Mouse (Mus musculus) C2C12 (cell line): ENCODE measurements around the gene Snrk. TPM values are rescaled to one million over a fixed set of nuclear protein-coding genes. Genes with fewer than 3 reads are reported as not detected.

Experiments
- H3K27me3 ChIP-seq: one replicate; pipeline ENCODE4 v1.6.1; 2011; ENCODE audit not compliant: control insufficient read depth, insufficient read depth, insufficient read length
- H3K36me3 ChIP-seq: one replicate; pipeline ENCODE4 v1.6.1; 2011; ENCODE audit not compliant: control insufficient read depth, insufficient read depth
- H3K4me3 ChIP-seq: one replicate; pipeline ENCODE4 v1.5.1; 2011; ENCODE audit warnings: mild to moderate bottlenecking, control low read depth; ENCODE audit not compliant: poor library complexity, insufficient read depth, severe bottlenecking
- H3K79me2 ChIP-seq: one replicate; pipeline ENCODE4 v1.6.1; 2011; ENCODE audit not compliant: control insufficient read depth, insufficient read depth
- H3K79me3 ChIP-seq: one replicate; pipeline ENCODE4 v1.6.1; 2011; ENCODE audit warnings: low read depth, control low read depth
- H3ac ChIP-seq: one replicate; pipeline ENCODE3; 2011; ENCODE audit warnings: low read depth; ENCODE audit not compliant: control insufficient read depth, insufficient read length
- CEBPB ChIP-seq: IDR thresholded peaks from one replicate; pipeline ENCODE4 v1.6.1; 2011; ENCODE audit warnings: low read depth, mild to moderate bottlenecking, control low read depth, moderate library complexity
- CTCF ChIP-seq: IDR thresholded peaks from one replicate; pipeline ENCODE4 v1.5.1; 2011; ENCODE audit not compliant: control insufficient read depth, insufficient read depth, insufficient read length
- FOSL1 ChIP-seq: IDR thresholded peaks from one replicate; pipeline ENCODE4 v1.8.0; 2011; ENCODE audit warnings: mild to moderate bottlenecking, low read length; ENCODE audit not compliant: poor library complexity, insufficient read depth, severe bottlenecking
- MAX ChIP-seq: IDR thresholded peaks from one replicate; pipeline ENCODE4 v1.6.1; 2011; ENCODE audit warnings: mild to moderate bottlenecking, control low read depth
- MYOD1 ChIP-seq: IDR thresholded peaks from one replicate; pipeline ENCODE4 v1.6.1; 2011; ENCODE audit warnings: low read depth; ENCODE audit not compliant: control insufficient read depth, insufficient read length
- MYOG ChIP-seq: IDR thresholded peaks from one replicate; pipeline ENCODE4 v1.6.1; 2011; ENCODE audit not compliant: control insufficient read depth, insufficient read length; ENCODE audit errors: extremely low read depth
- USF1 ChIP-seq: IDR thresholded peaks from one replicate; pipeline ENCODE4 v1.6.1; 2011; ENCODE audit warnings: low read depth, mild to moderate bottlenecking, control low read depth, moderate library complexity
- polyA plus RNA-seq: library from polyadenylated mRNA; unstranded; fragments of >200 nt; fragmentation: generic; extraction: Trizol; gene quantifications from one replicate; pipeline ENCODE4 v1.2.1, GENCODE M21; 2012; ENCODE audit warnings: missing spikeins

Snrk gene
- polyA plus RNA-seq, 1 experiment, result 9.8 TPM

GRCm38 (mm10) chr9:122083698-122084097 lies 33.4 kb upstream of the Snrk start:
- no peak overlapping the region for H3K4me3 ChIP-seq
- H3K79me3 ChIP-seq, result no peaks in the 10 kb centered on the region
- TF ChIP-seq MYOD1 (no peak), USF1 (no peak), CTCF (no peak), MYOG (no peak), CEBPB (no peak), MAX (no peak), FOSL1 (no peak)
- peaks cover 15% of the 10 kb centered on the region for H3K27me3 ChIP-seq
- H3ac ChIP-seq, result no peak overlapping the region
- H3K79me2 ChIP-seq, result no peaks in the 10 kb centered on the region
- no peaks in the 10 kb centered on the region for H3K36me3 ChIP-seq

- H3ac ChIP-seq, result no peak overlapping the region
- no peaks in the 10 kb centered on the region for H3K79me3 ChIP-seq
- TF ChIP-seq FOSL1 (no peak), MAX (no peak), CEBPB (no peak), MYOD1 (no peak), CTCF (no peak), USF1 (no peak), MYOG (no peak)
- no peaks in the 10 kb centered on the region for H3K79me2 ChIP-seq
- H3K4me3 ChIP-seq, result no peak overlapping the region
- no peaks in the 10 kb centered on the region for H3K36me3 ChIP-seq
- peaks cover 19% of the 10 kb centered on the region for H3K27me3 ChIP-seq
These were observed 32.9 kb upstream of the Snrk start for GRCm38 (mm10) chr9:122084175-122084574.

GRCm38 (mm10) chr9:122084636-122085035 lies 32.4 kb upstream of the Snrk start:
- TF ChIP-seq CEBPB (no peak), MAX (no peak), USF1 (no peak), MYOD1 (no peak)
- no peaks in the 10 kb centered on the region for H3K79me2 ChIP-seq
- H3ac ChIP-seq, result no peak overlapping the region
- peaks cover 22% of the 10 kb centered on the region for H3K27me3 ChIP-seq
- H3K79me3 ChIP-seq, result no peaks in the 10 kb centered on the region
- no peak overlapping the region for H3K4me3 ChIP-seq
- no peaks in the 10 kb centered on the region for H3K36me3 ChIP-seq

GRCm38 (mm10) chr9:122085055-122085454 lies 32.0 kb upstream of the Snrk start:
- TF ChIP-seq MAX, result no peak
- Histone ChIP-seq H3K27me3 (peaks cover 22% of the 10 kb centered on the region), H3K79me3 (no peaks in the 10 kb centered on the region), H3ac (no peak overlapping the region), H3K79me2 (no peaks in the 10 kb centered on the region), H3K36me3 (no peaks in the 10 kb centered on the region), H3K4me3 (no peak overlapping the region)

GRCm38 (mm10) chr9:122085550-122086205 lies 31.4 kb upstream of the Snrk start:
- no peaks in the 10 kb centered on the region for H3K79me2 ChIP-seq
- H3K79me3 ChIP-seq, result no peaks in the 10 kb centered on the region
- TF ChIP-seq MYOG (no peak), USF1 (no peak), FOSL1 (no peak), CTCF (no peak)
- H3K4me3 ChIP-seq, result no peak overlapping the region
- no peaks in the 10 kb centered on the region for H3K36me3 ChIP-seq
- no peak overlapping the region for H3ac ChIP-seq
- H3K27me3 ChIP-seq, result peaks cover 22% of the 10 kb centered on the region

GRCm38 (mm10) chr9:122087086-122087485 lies 30.0 kb upstream of the Snrk start:
- H3K27me3 ChIP-seq, result peaks cover 33% of the 10 kb centered on the region
- no peak overlapping the region for H3ac ChIP-seq
- H3K79me3 ChIP-seq, result no peaks in the 10 kb centered on the region
- TF ChIP-seq CTCF (no peak), MAX (no peak)
- H3K79me2 ChIP-seq, result no peaks in the 10 kb centered on the region
- H3K36me3 ChIP-seq, result no peaks in the 10 kb centered on the region
- H3K4me3 ChIP-seq, result no peak overlapping the region
